Mouse (Mus musculus): ENCODE measurements at regions not wholly inside any gene's neighbourhood (a gene's known extent, or its start where the extent isn't known, plus 50 kb on each side); places are given as distances from the start of the nearest gene placed in this dataset.

- TF ChIP-seq CTCF (IDR thresholded peaks at IDR 0.05; ENCODE audit: low read depth, low read length) (no peak), POLR2A (IDR thresholded peaks at IDR 0.05; ENCODE audit: extremely low read depth, insufficient read depth, low read length) (no peak)
Measured at GRCm38 (mm10) chr10:95745834-95746620, 72.8 kb upstream of the Anapc15-ps start.
